Mouse (Mus musculus) mesoderm, embryonic 11.5 days (tissue): ENCODE measurements around the gene Hsf4.
A peak's percentile ranks its signal among the peaks of the same experiment; 100 is the strongest.
"Not testable (repeated sequence)": the region's sequence is repeated elsewhere in the genome, so short reads cannot be mapped to it uniquely, and the experiment has no call there.

Experiments
- DNase-seq: peaks from one replicate; pipeline ENCODE4 v3.0.0-alpha.2; 2012; ENCODE audit warnings: low read depth, low spot score

Gene Hsf4

DNA sequence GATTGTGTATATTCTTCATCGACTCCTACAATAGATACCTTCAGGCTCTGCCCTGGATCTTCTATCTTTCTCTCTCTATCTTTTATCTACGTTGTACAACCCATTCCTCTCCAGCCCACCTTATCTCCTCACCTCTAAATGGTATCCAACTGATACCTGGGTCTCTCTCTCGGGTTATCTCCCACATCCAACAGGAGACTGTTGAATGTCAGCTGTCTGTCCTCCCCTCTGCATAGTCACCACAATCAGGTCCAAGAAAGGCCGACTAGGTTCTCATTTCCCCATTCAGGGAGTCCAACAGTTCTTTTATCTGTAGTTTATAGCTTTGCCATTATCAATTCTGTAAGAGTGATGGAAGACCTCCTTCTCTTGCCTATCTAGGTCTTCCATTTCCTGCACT is 12.6 kb downstream of the Hsf4 start:
- DNase-seq, result no peak

DNA sequence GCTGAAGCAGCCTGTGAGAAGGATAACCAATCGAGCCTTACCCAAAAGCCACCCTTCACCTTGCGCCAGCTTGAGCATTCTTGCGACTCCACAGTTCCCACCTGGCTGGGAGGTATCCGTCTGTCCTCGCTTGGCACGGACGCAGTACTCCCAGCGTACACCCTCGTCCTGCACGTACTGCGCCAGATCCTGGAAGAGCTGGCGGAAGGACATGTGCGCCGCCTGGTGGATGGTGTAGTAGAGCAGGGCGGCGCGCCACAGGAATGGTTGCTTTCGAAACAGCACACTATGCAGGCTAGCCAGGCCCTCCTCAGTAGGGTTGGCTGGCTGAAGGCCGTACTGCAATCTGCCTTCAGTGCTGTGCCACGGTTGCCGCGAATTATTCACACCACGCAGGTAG is 13.5 kb downstream of the Hsf4 start:
- DNase-seq, result no peak

DNA sequence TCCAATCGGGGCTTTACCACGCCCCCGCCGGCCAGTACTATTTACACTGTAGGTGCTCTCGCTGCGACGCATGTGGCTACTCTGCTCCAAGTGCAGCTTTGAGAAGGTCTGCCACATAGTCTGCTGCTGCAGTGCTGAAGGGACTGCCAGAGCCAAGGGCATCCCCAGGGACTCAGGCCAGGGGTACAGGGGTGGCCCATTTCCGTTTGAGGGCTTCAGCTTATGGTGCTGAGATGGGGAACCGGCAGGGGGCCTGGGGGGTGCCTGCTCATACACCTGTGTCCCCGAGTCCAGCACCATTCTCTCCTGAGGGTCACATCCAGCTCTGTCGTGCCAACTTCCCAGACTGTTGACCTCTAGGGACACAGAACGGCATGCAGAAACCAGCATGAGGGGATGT is 15.9 kb downstream of the Hsf4 start:
- no peak for DNase-seq

DNA sequence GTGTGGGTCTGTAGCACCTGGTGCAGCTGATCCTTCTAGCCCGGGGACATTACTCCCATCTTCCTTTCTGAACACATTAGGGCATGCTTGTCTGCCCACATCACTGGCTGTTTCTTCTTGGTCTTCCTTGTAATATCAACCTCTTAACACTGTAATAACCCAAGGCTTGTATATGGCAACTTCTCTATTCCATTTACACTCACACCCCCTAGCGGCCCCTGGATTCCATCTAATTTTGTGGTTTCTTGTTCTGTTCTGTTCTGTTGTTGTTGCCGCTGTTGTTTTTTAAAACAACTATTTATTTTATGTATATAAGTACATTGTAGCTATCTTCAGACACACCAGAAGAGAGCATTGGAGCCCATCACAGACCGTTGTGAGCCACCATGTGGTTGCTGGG is 17.3 kb downstream of the Hsf4 start:
- DNase-seq, result no peak

DNA sequence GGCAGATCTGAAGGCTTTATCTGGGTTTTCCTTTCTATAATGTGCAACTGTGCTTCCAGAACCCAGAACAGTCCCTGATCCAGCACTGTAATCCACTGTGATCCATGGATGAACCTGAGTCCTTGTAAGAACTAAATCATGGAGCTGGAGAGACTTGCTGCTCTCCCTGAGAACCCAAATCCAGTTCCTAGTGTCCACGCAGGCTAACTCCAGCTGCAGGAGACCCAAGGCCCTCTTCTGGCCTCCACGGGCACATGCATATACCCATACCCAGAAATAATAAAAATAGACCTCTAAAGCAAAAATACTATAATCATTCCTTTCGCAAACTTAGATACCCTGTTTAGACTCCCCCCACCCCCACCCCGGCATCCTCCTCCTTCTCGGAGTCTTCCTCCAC is 18.6 kb downstream of the Hsf4 start:
- no peak for DNase-seq

DNA sequence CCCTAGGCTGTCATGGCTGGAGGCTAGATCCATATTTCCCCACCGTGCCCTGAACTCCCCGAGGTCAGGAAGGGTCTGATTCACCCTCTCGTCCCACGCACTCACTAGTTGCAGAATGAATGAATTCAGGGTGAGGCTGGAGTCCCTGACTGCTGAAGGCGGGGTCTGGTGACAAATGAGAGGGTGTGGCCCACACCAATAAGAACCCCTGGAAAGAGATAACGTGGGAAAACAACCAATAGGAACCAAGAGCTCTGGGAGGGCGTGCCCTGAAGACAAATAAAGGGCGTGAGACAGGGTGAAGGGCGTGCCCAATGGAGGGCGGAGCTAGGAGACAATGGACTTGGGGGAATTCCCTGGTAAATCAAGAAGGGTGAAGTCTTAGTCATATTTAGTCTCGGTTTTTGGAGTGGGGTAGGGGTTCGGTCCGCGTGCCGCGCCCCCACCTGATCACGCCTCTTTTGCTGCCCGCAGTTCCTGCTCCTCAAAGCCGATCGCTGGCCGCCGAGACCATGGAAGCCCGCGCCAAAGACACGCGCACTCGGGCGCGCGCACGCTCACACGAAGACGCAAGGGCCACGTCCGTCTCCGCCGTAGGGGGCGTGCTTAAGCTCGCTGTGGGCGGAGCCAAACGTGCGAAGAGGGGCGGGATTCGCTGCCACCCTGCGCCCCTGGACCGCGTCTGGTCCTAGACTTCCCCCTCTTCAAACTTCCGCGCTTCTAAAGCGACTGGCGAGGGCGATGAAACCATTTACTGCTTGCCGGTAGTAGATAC is 19.5 kb downstream of the Hsf4 start:
- peak; percentile 97 for DNase-seq

DNA sequence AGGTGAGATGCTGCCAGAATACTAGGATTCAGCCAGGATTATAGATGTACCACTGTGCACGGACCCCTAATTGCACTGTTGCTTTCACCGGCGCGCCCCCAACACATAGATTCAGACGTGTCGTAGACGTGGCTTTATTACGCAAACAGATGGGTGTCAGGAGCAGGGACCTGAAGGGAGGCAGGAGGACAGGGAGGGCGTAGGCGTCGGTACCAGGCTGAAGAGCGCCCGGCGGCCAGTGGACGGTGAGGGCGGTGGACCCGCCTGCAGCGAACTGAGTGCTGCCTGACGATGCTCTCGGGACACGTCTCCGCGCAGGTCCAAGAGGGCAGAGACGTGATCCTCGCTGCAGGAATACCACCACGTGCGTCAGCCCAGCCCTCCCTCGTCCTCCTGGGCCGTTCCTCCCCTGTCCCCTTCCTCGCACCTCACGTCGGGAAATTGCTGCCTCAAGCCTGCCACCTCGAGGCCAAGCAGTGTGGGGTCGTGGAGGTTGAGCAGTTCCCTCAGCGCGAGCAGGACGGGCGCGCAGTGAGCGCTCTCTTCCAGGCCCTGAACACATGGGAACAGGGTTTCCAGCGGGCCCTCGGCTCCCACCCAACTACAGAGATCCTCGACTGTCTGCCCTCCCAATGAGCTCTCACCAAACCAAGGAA is 20.3 kb downstream of the Hsf4 start, which contains the start of gene 4931428F04Rik:
Gene 4931428F04Rik (minus strand): TSS at position 60 of the 656 bp plus-strand sequence.
- peak; percentile 74 for DNase-seq

DNA sequence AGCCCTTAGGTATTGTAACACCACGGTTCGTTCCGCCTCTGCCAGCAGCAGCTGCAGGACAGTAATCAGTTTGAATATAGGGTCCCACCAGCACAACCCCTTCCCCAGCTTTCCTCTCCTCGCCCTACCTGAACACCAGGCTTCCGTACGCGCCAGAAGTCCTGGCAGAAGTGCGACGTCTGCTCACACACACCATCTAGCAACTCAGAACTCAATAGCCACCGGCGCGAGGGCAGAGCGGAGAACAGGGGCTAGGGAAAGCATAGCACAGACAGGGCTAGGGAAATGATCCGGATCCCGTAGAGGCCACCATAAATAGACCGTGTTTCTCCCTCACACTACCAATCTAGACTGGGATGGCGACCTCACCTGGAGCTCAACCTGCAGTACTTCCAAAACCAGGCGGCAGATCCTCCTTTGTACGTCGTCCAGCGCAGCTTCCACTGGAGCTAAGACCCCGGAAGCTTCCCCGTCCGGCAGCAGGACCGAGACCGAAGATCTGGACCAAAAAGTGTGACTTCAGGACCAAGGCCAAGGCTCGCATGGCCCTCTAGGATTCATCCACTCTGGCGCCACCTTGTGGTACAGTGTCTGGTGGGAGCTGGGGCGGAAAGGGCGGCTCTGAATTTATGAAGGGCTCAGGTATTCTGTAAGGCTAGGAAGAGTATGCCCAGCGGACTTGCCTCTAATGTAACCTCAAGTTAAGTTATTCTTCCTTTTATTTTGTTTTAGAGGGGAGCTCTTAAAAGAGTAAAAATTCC is 21.1 kb downstream of the Hsf4 start:
- DNase-seq, result peak; percentile 94

DNA sequence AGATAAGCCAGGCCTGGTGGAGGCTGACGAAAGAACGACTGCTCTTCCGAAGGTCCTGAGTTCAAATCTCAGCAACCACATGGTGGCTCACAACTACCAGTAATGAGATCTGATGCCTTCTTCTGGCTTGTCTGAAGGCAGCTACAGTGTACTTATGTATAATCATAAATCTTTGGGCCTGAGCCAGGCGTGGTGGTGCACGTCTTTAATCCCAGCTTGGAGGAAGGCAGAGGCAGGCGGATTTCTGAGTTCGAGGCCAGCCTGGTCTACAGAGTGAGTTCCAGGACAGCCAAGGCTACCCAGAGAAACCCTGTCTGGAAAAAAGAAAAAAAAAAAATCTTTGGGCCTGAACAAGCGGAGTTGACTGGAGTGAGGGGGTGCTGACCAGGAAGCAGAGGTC is 21.8 kb downstream of the Hsf4 start:
- DNase-seq, result not testable (repeated sequence)

DNA sequence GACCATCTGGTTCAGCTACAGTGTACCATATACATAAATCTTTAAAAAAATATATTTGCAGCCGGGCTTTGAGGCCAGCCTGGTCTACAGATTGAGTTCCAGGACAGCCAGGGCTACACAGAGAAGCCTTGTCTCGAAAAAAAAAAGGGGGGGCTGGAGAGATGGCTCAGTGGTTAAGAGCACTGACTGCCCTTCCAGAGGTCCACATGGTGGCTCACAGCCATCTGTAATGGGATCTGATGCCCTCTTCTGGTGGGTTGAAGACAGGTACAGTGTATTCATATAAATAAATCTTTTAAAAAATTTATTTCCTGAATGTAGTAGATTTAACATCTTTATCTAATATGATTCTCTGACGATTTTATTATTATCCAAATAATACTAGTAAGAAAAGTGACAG is 22.2 kb downstream of the Hsf4 start:
- not testable (repeated sequence) for DNase-seq

DNA sequence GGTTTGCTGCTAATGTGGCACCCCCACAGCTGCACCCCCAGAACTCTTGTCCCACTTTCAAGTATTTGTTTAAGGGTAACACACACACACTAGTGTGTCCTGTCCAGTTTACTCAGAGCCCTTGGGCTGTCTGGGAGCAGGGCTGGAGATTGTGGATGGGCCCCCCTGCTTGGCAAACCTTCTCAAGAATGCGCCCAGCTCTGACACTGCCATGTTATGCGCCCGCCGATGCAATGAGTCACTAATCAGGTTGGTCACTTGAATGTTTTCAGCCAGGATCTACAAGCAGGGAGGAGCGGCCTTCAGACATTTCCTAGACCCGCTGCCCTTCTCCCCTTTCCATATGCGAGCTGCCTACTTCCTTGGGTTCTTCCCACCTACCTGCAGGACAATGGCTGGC is 22.9 kb downstream of the Hsf4 start:
- DNase-seq, result no peak

DNA sequence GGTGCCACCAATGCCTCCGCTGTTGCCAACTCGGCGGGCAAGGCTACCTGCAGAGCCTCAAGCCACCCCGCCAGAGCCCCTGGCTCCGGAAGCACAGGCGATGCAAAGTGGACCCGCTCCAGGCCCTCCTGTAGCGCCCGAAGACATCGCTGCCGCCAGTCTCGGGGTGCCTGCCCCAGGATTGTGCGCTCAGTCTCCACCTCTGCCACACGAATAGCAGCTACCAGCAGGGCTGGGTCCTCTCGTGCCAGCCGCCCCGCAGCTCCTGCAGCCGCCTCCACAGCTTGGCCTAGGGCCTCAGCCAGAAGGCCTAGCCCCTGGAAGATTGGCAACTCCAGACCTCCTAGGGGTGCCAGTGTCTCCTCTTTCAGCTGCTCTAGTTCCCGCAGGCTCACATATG is 23.8 kb downstream of the Hsf4 start:
- no peak for DNase-seq

DNA sequence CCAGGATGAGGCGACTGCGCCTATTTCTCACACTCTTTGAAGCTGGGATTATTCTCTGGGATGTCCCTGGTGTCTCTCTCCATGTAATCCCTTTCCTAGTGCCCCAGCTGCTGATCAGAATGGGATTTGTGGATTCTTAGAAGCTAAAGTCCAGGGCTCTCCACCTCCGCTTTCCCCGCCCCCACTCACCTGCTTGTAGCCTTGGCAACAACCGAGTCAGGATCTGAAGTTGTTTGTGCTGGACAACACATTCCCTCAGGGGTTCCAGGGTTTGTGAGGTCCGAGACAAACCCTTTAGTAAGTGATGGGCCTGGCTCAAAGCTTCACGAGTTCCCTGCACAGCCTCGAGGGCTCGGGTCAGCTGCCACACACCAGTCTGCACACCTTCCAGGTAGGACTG is 25.2 kb downstream of the Hsf4 start:
- DNase-seq, result no peak

DNA sequence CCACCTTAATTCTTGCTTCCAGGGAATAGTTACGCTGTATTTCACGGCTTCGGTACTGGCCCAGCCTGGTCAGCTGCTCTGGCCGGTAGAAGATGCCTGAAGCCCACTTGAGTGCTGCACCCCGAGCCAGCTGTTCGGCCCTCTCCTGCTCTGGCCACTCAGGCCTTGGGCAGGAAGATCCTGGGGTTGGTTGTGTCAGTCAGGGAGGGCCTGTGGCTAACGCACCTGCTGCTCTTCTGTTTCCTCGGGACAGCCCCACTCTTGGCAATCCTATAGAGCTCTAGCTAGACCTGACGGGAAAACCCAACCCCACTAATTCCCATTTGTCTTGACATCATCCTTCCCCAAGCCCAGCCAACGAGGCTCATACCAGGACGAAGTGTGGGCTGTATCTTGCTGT is 25.7 kb downstream of the Hsf4 start:
- DNase-seq, result no peak

DNA sequence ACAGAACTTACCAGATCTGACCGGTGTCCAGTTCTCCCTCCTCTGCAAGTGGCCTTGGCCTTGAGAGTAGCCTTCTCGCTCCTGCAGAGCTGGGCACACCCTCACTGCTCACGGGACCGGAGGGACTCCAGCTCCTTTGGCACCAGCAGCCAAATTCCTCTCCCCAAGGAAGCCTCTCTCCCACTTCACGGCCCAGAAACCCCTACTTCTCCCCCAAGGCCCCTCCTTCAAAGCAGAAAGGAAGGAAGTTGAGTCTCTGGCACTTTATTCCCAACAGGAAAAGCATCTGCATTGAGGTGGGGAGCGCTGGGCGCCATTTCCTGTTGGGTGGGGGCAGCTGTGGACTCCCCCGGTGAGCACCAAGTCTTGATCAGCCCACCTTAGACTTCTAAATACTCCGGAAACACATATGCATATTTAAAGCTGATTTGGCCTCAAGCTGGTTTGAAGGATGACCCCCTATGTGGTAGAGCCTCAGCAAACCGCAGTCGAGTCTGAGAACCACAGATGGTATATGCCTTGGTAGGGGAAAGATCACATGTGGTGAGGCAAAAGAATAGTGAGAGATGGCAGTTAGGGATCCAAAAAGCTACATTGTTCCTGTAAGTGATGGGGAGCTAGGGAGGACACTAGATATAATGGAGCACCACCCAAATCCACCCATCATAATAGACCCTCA is 26.4 kb downstream of the Hsf4 start, which contains the start of gene Exoc3l:
Gene Exoc3l (minus strand): TSS at position 207 of the 679 bp plus-strand sequence.
- DNase-seq, result no peak

DNA sequence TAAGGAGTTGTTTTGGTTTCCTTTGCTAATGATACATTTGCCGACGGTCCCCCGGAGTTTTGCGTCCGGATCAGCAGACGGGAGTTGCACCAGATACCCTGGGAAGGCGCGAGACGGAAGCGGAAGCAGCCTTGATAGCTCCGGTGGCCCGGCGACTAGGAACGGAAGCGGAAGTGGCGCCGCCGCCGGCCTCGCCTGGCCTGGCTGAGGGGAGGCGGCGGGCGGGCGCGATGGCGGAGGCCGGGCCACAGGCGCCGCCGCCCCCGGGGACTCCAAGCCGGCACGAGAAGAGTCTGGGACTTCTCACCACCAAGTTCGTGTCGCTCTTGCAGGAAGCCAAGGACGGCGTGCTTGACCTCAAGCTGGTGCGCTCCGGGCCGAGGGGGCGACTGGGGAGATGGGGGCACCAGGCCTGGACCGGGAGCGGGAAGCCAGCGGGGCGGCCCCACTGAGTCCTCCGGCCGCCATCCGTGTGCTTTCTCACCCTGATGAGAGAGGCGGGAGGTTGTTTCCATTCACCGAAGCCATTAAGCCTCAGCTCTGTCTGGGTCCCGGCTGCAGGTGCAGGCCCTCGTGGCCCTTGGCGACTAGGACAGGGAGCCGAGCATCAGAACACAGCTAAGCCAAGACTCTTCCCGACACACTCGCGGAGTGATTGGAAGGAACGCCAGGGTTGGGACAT is 28.1 kb downstream of the Hsf4 start, which contains the start of gene E2f4:
Gene E2f4 (plus strand): TSS at position 153 of the 682 bp plus-strand sequence.
- peak; percentile 92 for DNase-seq

DNA sequence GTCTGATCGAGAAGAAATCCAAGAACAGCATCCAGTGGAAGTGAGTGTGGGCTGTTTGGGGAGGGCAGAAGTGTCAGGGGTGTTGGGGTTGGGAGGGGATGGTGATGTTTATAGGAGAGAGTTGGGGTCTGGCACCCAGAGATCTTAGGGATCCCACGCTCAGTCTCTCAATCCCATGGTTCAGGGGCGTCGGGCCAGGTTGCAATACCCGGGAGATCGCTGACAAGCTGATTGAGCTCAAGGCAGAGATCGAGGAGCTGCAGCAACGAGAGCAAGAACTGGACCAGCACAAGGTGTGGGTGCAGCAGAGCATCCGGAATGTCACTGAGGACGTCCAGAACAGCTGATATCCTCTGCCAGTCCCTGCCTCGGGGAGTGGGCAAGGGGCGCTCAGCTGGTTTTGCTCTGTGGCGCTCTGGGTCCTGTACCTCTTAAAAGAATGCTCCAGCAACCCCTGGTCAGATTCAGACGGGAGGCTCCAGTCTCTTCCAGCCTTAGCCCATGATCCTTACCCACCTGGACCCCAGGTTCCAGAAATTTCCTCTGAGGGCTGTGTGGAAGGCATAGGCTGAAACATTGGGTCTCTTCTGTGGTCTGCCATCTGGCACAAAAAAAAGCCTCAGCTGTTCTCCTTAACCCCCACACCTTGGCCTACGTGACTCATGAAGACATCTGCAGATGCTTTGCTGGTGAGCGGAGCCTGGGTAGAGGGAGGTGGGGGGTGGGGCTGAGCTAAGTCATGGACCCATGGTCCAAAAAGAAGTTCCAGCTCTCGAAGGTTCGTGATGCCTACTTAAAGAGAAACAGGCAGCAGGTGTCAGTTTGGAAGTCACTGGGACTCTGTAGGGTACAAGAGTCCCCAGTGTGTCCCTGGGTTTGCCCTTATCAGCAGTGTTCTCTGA is 29.0 kb downstream of the Hsf4 start:
- DNase-seq, result no peak

DNA sequence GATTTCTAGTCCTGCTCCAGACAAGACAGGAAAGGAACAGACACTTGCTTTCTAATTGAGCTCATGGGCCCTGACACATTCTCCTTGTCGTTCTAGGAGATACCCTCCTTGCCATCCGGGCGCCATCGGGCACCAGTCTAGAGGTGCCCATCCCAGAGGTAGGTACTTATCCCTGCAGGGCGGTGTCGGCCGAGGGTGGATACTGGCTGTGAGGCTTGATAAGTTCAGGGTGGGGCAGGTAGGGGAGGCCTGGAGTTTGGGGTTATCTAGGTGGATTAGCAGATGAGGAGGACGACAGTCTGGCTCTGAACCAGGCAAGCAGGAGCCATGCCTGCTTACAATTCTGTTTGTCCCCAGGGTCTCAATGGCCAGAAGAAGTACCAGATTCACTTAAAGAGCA is 30.4 kb downstream of the Hsf4 start:
- no peak for DNase-seq

DNA sequence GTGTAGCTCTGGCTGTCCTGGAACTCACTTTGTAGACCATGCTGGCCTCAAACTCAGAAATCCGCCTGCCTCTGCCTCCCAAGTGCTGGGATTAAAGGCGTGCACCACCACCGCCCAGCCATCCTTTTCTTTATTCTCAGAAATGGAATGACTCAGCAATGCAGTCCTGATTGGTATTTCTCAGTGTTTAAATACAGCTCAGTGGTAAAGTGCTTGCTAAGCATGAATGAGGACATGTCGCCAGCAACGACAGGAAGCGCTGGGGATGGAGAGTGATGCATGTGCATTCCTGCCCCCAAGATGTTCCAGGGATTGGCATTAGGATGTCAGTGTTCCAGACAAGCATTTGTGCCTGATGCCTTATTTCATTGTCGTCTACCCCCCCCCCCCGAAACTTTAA is 33.8 kb downstream of the Hsf4 start:
- DNase-seq, result no peak

DNA sequence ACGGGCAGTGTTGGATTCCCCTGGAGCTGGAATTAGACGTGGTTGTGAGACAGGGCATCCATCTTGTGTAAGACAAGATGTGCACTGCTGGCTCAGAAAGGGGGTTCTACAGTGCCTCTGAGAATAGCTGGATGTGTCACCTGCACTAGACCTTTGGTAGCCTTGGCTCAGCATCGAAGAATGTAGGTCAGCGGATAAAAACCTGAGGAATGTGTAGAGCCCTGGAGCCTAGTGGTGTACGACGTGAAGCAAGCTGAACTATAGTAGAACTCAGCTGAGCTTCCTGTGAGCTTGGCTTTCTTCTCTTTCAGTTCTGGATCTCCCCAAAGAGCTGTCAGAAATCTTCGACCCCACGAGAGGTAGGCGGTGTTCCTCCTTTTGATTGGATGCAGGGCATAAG is 34.3 kb downstream of the Hsf4 start:
- DNase-seq, result no peak
